Mouse (Mus musculus) thymus, adult 2 months (tissue): Measurements from ENCODE around the gene Syf2. TPM values are rescaled to one million over a fixed set of nuclear protein-coding genes. Genes with fewer than 3 reads are reported as not detected.

ENCODE experiments used
- DNase-seq: peaks from one replicate; pipeline ENCODE4 v3.0.0; 2021
- H3K27ac ChIP-seq: fragments of 200-500 bp; 2 replicates; pipeline ENCODE4 v1.5.1; 2012; ENCODE audit warnings: low read length, control low read depth; ENCODE audit not compliant: control insufficient read depth, insufficient read depth
- H3K27me3 ChIP-seq: fragments of 200-500 bp; 2 replicates; pipeline ENCODE4 v1.6.1; 2012; ENCODE audit warnings: mild to moderate bottlenecking, low read length, moderate library complexity, mixed read lengths; ENCODE audit not compliant: control insufficient read depth, insufficient read depth
- H3K36me3 ChIP-seq: fragments of 200-500 bp; 2 replicates; pipeline ENCODE4 v1.6.1; 2012; ENCODE audit warnings: mild to moderate bottlenecking, low read length, moderate library complexity; ENCODE audit not compliant: control insufficient read depth, insufficient read depth
- H3K4me1 ChIP-seq: fragments of 200-500 bp; replicated peaks from 2 replicates; pipeline ENCODE4 v1.6.1; 2012; ENCODE audit warnings: low read length; ENCODE audit not compliant: control insufficient read depth, insufficient read depth
- H3K4me3 ChIP-seq: fragments of 200-500 bp; 2 replicates; pipeline ENCODE4 v1.5.1; 2012; ENCODE audit warnings: mild to moderate bottlenecking, low read length, control low read depth, moderate library complexity; ENCODE audit not compliant: control insufficient read depth, insufficient read depth
- CTCF ChIP-seq: fragments of 200-500 bp; IDR thresholded peaks from 2 replicates; pipeline ENCODE4 v1.5.1; 2012; ENCODE audit warnings: mild to moderate bottlenecking, control low read depth, low read length, moderate library complexity, borderline replicate concordance; ENCODE audit not compliant: control insufficient read depth, poor library complexity, insufficient read depth; ENCODE audit errors: extremely low read depth
- POLR2A ChIP-seq: fragments of 200-500 bp; IDR thresholded peaks from 2 replicates; pipeline ENCODE4 v1.6.1; 2012; ENCODE audit warnings: mild to moderate bottlenecking, low read length, control low read depth, moderate library complexity; ENCODE audit not compliant: control insufficient read depth, poor library complexity, insufficient read depth; ENCODE audit errors: extremely low read depth
- WGBS: fragments of 180-500 bp; shearing (Covaris S2); methylation state at CpG from one replicate; pipeline ENCODE4 v1.1.7; 2018; 5-methylcytosine and 5-hydroxymethylcytosine counted together
- polyA plus RNA-seq: library from polyadenylated mRNA; depleted of rRNA; stranded (reverse); fragments of >200 nt; gene quantifications from 2 replicates; pipeline ENCODE4 v1.2.3, GENCODE M21; 2012

Syf2 gene
- polyA plus RNA-seq, 1 experiment: 42.8 TPM

DNA sequence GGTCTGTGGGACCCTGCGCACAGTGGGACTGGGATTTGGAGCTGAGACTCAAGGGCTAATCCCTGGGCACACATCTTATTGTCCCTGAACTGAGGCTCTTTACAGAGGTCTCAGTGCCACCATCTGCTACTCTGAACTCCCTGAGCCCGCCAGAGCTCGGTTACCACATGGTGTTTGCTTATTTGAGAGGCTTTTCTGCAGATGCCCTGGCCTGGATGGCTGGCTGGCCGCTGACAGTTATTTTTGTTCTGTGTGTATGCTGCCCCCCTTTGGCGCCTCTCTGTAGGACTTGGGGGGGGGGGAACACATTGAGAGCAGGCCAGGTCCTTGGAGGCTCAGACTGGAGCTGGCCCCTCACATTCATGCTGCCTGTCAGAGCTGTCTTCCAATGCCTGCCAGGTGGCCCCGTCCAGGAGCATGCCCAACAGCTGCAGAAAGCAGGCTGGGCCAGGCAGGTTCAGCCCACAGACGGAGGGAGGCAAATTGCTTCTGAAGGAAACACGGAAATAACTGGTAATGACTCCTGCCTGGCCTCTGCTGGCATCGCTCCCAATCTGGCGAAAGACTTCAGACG lies 19.9 kb downstream of the Syf2 start:
- Histone ChIP-seq H3K27ac (no peak overlapping the region), H3K4me3 (no peak overlapping the region), H3K27me3 (no peaks in the 10 kb centered on the region), H3K36me3 (no peaks in the 10 kb centered on the region), H3K4me1 (0 out of 2 replicates have a peak, but pooled peaks cover 2% of the 10 kb centered on the region)
- no peak for TF ChIP-seq POLR2A
- TF ChIP-seq CTCF: no peak
- DNase-seq: no peak
- WGBS: 29% methylated on average over 11 of the region's 11 CpGs

- DNase-seq: no peak
These were observed 23.8 kb downstream of the Syf2 start for GRCm38 (mm10) chr4:134954461-134954860.

GRCm38 (mm10) chr4:134955196-134955595 lies 24.5 kb downstream of the Syf2 start:
- Histone ChIP-seq H3K27me3 (no peaks in the 10 kb centered on the region), H3K27ac (no peak overlapping the region), H3K36me3 (no peaks in the 10 kb centered on the region), H3K4me1 (no peaks in the 10 kb centered on the region), H3K4me3 (no peak overlapping the region)
- no peak for DNase-seq
- WGBS: 93% methylated on average over 2 of the region's 2 CpGs
- no peak for TF ChIP-seq CTCF
- TF ChIP-seq POLR2A: no peak

More at GRCm38 (mm10) chr4:134954461-134954860, 23.8 kb downstream of the Syf2 start:
- no peaks in the 10 kb centered on the region for H3K36me3 ChIP-seq
- no peaks in the 10 kb centered on the region for H3K4me1 ChIP-seq
- H3K27me3 ChIP-seq: no peaks in the 10 kb centered on the region
- TF ChIP-seq CTCF (no peak), POLR2A (no peak)
- no peak overlapping the region for H3K4me3 ChIP-seq
- 84% methylated on average over 15 of the region's 15 CpGs for WGBS
- H3K27ac ChIP-seq: no peak overlapping the region

DNA sequence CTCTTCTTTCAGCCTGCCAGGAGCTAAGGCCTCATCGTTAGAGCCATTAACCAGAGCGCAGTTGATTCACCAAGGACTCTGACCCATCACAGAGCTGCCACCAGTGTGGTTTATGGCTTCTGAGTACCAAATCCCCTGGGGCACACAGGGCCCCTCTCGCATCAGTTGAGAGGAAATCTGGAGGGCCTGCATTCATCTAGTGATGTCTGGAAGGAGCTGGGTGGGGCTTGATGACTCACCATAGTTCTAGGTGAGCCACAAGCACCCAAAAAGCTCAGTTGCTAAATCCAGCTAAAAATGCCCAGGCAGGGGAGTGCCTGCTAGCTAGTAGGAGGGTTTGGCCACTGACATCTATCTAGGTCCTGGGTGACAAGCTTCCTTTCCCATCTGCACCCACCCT lies 25.1 kb downstream of the Syf2 start:
- H3K4me3 ChIP-seq: no peak overlapping the region
- no peaks in the 10 kb centered on the region for H3K27me3 ChIP-seq
- no peaks in the 10 kb centered on the region for H3K36me3 ChIP-seq
- 61% methylated on average over 3 of the region's 3 CpGs for WGBS
- no peak for DNase-seq
- TF ChIP-seq CTCF (no peak), POLR2A (no peak)
- H3K4me1 ChIP-seq: no peaks in the 10 kb centered on the region
- no peak overlapping the region for H3K27ac ChIP-seq

DNA sequence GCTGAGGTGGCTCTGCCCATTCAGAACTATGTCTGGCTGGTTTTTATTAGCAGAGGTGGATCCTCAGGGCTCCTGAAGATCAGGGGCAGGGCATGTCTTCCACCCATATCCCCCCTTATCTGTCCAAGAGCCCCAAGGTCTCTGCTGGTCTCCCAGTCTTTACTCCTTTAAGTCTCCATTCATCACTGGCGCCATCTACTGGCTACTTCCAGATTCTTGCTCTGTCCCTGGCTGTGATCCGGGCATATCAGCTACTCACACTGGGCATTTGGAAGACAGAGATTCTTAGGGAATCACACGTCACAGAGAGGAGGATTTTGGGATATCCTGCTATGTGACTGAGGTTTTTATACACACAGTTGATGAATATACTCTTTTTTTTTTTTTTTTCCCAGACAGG lies 25.6 kb downstream of the Syf2 start:
- Histone ChIP-seq H3K4me1 (no peaks in the 10 kb centered on the region), H3K4me3 (no peak overlapping the region), H3K27ac (no peak overlapping the region), H3K36me3 (no peaks in the 10 kb centered on the region), H3K27me3 (no peaks in the 10 kb centered on the region)
- TF ChIP-seq CTCF: no peak; the same call in 1 of the 2 replicates
- TF ChIP-seq POLR2A: no peak
- WGBS: 21% methylated on average over 3 of the region's 3 CpGs
- peak; percentile 69 for DNase-seq

DNA sequence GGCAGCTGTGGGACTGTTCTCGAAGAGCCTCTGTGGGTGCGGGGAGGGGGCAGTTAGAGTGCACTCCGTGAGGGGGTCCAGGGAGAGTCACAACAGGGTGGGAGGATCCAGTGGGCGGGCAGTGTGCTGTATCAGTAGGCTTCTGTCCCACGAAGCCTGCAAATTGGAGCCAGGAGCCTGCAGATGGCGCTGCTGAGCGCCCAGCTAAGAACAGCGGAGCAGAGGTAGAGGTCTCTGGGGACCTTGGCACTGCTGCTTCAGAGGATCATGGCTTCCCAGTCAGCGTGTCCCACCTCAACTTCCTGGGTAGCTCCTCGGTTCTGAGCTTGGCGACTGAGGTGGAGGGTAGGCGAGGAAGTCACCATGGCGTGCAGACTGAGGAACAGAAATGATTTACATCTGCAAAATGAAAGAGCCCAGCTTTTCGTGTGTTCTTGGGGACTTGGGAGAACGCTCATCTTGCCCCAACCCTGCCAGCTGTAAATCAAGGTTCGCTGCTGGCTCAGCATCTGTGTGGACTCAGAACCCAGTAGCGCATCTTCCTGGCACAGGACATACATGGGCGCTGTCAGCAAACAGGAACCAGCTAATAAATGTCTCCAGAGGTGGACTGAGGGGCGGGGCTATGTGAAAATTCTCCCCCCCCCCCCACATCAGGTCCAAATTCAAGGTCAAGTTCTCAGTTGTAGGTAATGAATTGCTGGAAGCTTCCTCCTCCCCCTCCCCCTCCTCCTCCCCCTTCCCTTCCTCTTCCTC lies 32.5 kb downstream of the Syf2 start:
- Histone ChIP-seq H3K4me3 (peak overlapping the region; percentile 21), H3K4me1 (0 out of 2 replicates have a peak, but pooled peaks cover 10% of the 10 kb centered on the region), H3K27me3 (no peaks in the 10 kb centered on the region), H3K36me3 (no peaks in the 10 kb centered on the region), H3K27ac (no peak overlapping the region)
- TF ChIP-seq CTCF: peak; percentile 89
- no peak for TF ChIP-seq POLR2A
- WGBS: 17% methylated on average over 19 of the region's 19 CpGs
- DNase-seq: peak; percentile 54
